Mouse (Mus musculus): Measurements from ENCODE around the gene Eif2s1. TPM values are rescaled to one million over a fixed set of nuclear protein-coding genes. Genes with fewer than 3 reads are reported as not detected.

The Eif2s1 gene
- polyA plus RNA-seq (2015; fragmentation: Nextera tagmentation; extraction: Ambion mirVana), result 167 and 176 TPM in 2 replicates

- Histone ChIP-seq H3K4me1 (replicated peaks) (peaks cover 47% of the 10 kb centered on the region), H3K9ac (peak within 1 kb of the TSS; percentile 91), H3K4me2 (peak within 1 kb of the TSS; percentile 96), H3K4me3 (peak within 1 kb of the TSS; percentile 94), H3K36me3 (peaks cover 6% of the 10 kb centered on the region; the same call in 1 of the 2 replicates), H3K27ac (replicated peaks) (peak within 1 kb of the TSS; percentile 85), H3K27me3 (no peaks in the 10 kb centered on the region), H3K9me3 (no peaks in the 10 kb centered on the region)
- peak; percentile 100 for ATAC-seq (ENCODE audit: low read depth)
- under 1% methylated on average over 55 of the region's 55 CpGs for WGBS
These were observed at the start of gene Eif2s1, which contains the start of gene Atp6v1d for GRCm38 (mm10) chr12:78861496-78862253. TSS of gene Eif2s1 (plus strand) at chr12:78861819. TSS of gene Atp6v1d (minus strand) at chr12:78861638.

DNA sequence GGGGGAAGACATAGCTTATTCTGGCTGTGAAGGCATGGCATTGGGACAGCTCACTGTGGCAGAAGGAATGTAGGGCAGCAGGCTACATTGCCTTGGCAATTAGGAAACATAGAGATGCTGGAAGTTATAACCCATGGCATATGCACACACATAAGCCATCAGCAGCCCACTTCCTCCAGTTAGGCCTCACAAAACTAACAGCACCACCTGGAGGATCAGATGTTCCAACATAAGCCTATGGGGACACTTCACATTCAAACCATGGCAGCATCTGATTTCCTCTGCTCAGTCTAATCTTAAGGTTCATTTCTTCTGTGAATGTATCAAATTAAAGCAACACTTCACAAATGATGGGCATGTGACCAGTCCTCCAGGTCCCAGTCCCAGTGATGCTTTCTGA, 47.2 kb upstream of the Eif2s1 start:
- Histone ChIP-seq H3K27me3 (no peaks in the 10 kb centered on the region), H3K4me2 (no peak overlapping the region), H3K4me1 (replicated peaks) (no peaks in the 10 kb centered on the region), H3K27ac (replicated peaks) (no peak overlapping the region), H3K36me3 (0 out of 2 replicates have a peak, but pooled peaks cover 4% of the 10 kb centered on the region), H3K4me3 (no peak overlapping the region), H3K9ac (no peak overlapping the region), H3K9me3 (no peaks in the 10 kb centered on the region)
- ATAC-seq (ENCODE audit: low read depth), result no peak

GRCm38 (mm10) chr12:78834496-78834895, 27.1 kb upstream of the Eif2s1 start:
- 92% methylated on average over 2 of the region's 2 CpGs for WGBS

DNA sequence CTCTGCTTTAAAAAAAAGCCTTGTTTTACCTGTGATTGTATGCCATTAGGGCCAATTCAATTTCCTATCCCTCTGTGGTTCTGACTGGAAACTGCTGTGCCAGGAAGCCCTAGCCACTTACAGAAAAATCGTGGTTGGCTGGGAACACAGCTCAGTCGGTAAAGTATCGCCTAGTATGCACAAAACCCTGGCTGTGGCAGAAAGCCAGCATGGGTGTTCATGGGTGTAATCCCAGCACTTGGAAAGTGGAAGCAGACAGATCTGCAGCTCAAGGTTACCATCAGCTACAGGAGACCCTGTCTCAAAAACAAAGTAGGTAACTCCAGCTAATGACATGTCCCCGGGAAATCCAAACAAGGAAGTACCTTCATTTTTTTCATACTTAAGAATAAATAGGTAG, 21.7 kb upstream of the Eif2s1 start:
- Histone ChIP-seq H3K4me2 (no peak overlapping the region), H3K4me3 (no peak overlapping the region), H3K27ac (replicated peaks) (no peak overlapping the region), H3K36me3 (peaks cover 81% of the 10 kb centered on the region), H3K9me3 (no peaks in the 10 kb centered on the region), H3K4me1 (replicated peaks) (no peaks in the 10 kb centered on the region), H3K9ac (no peak overlapping the region), H3K27me3 (no peaks in the 10 kb centered on the region)
- 86% methylated on average over 4 of the region's 4 CpGs for WGBS
- no peak for ATAC-seq (ENCODE audit: low read depth)

More at GRCm38 (mm10) chr12:78834496-78834895, 27.1 kb upstream of the Eif2s1 start:
- H3K9ac ChIP-seq, result no peak overlapping the region
- H3K27me3 ChIP-seq, result no peaks in the 10 kb centered on the region
- no peak for ATAC-seq (ENCODE audit: low read depth)
- H3K36me3 ChIP-seq, result peaks cover 48% of the 10 kb centered on the region
- H3K4me2 ChIP-seq, result no peak overlapping the region
- no peak overlapping the region for H3K27ac ChIP-seq (replicated peaks)
- no peaks in the 10 kb centered on the region for H3K9me3 ChIP-seq
- no peaks in the 10 kb centered on the region for H3K4me1 ChIP-seq (replicated peaks)
- H3K4me3 ChIP-seq, result no peak overlapping the region

GRCm38 (mm10) chr12:78842429-78842828, 19.2 kb upstream of the Eif2s1 start:
- H3K36me3 ChIP-seq, result peaks cover 80% of the 10 kb centered on the region

DNA sequence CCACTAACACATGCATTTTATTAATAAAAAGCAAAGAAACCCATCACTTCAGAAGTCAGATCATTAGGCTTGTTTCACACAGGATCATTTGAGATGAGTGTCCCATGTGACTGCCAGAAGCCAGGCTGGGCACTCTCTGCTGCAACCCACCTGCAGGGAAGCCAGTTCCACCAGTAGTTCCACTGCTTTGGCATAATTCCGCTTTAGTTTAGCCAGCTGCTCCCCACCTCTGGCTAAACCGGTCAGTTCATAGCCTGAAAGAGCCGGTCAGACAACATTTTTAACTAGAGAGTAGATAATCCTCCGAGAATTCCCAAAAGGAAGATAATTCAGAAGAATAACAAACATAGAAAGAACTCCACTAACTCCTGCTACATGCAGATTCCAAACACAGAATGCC, 13.4 kb upstream of the Eif2s1 start:
- no peak for ATAC-seq (ENCODE audit: low read depth)
- peaks cover 76% of the 10 kb centered on the region for H3K36me3 ChIP-seq
- 94% methylated on average over 4 of the region's 4 CpGs for WGBS
- H3K9me3 ChIP-seq, result no peaks in the 10 kb centered on the region
- no peaks in the 10 kb centered on the region for H3K4me1 ChIP-seq (replicated peaks)
- no peak overlapping the region for H3K4me3 ChIP-seq
- H3K9ac ChIP-seq, result no peak overlapping the region
- H3K27ac ChIP-seq (replicated peaks), result no peak overlapping the region
- H3K27me3 ChIP-seq, result no peaks in the 10 kb centered on the region
- H3K4me2 ChIP-seq, result no peak overlapping the region

More at GRCm38 (mm10) chr12:78842429-78842828, 19.2 kb upstream of the Eif2s1 start:
- no peak overlapping the region for H3K9ac ChIP-seq
- ATAC-seq (ENCODE audit: low read depth), result no peak
- 84% methylated on average over 1 of the region's 1 CpGs for WGBS
- no peaks in the 10 kb centered on the region for H3K4me1 ChIP-seq (replicated peaks)
- H3K4me3 ChIP-seq, result no peak overlapping the region
- no peaks in the 10 kb centered on the region for H3K27me3 ChIP-seq
- no peak overlapping the region for H3K27ac ChIP-seq (replicated peaks)
- no peaks in the 10 kb centered on the region for H3K9me3 ChIP-seq
- no peak overlapping the region for H3K4me2 ChIP-seq

DNA sequence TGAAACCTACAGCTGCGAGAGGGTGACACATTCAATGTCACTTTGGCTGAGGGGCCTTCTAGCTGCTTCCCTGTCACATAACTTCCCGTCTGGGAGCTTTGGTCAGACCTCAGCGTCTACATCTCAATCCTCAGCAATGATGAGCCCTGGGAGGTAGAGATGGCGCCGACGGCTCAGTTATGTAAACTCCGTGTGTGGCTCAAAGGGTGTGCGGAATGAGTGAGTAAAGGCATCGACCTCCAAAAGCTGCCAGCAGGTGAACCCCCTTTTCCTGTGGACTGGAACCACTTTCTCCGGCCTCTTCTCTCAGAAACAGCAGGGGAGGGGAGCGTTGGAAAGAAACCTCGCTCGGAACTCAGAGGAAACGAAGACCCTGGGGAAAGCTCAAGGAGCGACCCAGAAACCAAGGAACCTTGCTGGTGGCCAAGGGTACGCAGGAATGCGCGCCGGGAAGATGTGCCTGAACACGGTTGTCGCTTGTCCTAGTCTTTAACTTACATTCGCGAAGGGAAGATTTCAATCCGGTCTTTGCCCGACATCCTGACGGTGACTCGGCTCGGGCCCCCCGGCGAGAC, 611 bp upstream of the Eif2s1 start:
- Histone ChIP-seq H3K4me1 (replicated peaks) (peaks cover 47% of the 10 kb centered on the region), H3K9me3 (no peaks in the 10 kb centered on the region), H3K4me3 (peak overlapping the region; percentile 94), H3K36me3 (peaks cover 12% of the 10 kb centered on the region), H3K27ac (replicated peaks) (peak overlapping the region; percentile 75), H3K27me3 (no peaks in the 10 kb centered on the region), H3K9ac (peak overlapping the region; percentile 90), H3K4me2 (peak overlapping the region; percentile 96)
- peak; percentile 52; the same call in 1 of the 2 replicates for ATAC-seq (ENCODE audit: low read depth)
- WGBS, result 1% methylated on average over 30 of the region's 30 CpGs

DNA sequence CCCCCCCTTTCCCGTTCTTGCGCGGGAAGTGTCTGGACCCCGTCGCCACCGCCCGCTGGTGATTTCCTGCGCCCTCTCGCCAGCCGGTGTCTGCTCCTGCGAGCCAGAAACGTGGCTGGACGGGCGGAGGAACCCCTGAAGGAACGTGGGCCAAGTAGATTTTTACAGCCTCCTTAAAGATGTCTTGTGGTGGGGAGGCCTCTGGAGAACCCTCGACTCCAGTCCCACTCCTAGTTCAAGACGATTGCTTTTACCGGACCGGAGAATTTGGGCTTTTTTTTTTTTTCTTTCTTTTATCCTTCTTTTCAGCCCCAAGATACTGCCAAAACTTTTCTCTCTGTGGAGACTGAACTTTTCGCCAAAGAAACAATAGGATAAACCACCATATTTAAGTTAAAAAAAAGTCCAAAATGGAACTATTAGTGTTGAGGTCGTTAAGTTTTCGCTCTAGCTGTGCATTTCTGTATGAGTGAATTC, 673 bp downstream of the Eif2s1 start:
- Histone ChIP-seq H3K9ac (peak overlapping the region; percentile 91), H3K9me3 (no peaks in the 10 kb centered on the region), H3K4me2 (peak overlapping the region; percentile 80), H3K4me1 (replicated peaks) (peaks cover 47% of the 10 kb centered on the region), H3K27me3 (no peaks in the 10 kb centered on the region), H3K36me3 (0 out of 2 replicates have a peak, but pooled peaks cover 7% of the 10 kb centered on the region), H3K27ac (replicated peaks) (peak overlapping the region; percentile 85), H3K4me3 (peak overlapping the region; percentile 94)
- 0% methylated on average over 22 of the region's 22 CpGs for WGBS
- ATAC-seq (ENCODE audit: low read depth), result no peak

DNA sequence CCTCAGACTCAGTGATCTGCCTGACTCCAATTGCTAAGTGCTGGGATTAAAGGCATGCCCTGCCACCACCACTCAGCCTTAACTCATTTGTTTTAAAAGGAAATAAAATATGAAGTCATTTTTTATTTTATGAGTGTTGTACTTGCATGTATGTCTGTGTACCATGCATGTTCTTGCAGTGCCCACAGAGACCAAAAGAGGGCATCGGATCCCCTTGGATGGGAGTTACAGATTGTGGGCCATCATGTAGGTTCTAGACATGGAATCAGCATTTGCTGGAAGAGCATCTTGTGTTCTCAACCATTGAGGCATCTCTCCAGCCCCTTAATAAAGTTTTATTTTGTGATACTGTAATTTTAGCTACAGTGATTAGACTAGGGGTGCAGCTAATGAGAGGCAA, 3.8 kb downstream of the Eif2s1 start:
- H3K4me1 ChIP-seq (replicated peaks), result peaks cover 17% of the 10 kb centered on the region
- no peak overlapping the region for H3K4me3 ChIP-seq
- H3K27ac ChIP-seq (replicated peaks), result no peak overlapping the region
- no peak overlapping the region for H3K4me2 ChIP-seq
- H3K27me3 ChIP-seq, result no peaks in the 10 kb centered on the region
- H3K9ac ChIP-seq, result no peak overlapping the region
- no peak for ATAC-seq (ENCODE audit: low read depth)
- peaks cover 22% of the 10 kb centered on the region for H3K36me3 ChIP-seq
- 98% methylated on average over 1 of the region's 1 CpGs for WGBS
- no peaks in the 10 kb centered on the region for H3K9me3 ChIP-seq

DNA sequence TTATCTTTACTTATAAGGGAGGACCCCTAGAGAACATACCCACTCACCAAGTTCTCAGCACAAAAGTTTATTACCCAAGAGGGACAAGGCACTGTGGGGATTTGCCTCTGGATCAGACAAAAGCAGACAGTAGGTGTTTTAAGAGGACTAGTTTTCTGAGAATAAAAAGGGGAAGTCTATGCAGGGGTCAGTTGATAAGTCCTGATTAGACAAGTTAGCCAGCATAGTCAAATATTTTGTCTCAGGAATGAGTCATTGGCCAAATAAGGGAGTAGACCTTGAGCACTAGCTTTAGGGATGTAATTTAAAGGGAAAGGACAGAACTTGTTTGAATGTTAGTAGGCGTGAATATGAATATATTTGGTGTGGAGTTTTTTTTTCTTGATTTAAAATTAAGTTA, 6.5 kb downstream of the Eif2s1 start:
- no peak overlapping the region for H3K4me3 ChIP-seq
- H3K9me3 ChIP-seq, result no peaks in the 10 kb centered on the region
- H3K36me3 ChIP-seq, result peaks cover 34% of the 10 kb centered on the region
- H3K4me2 ChIP-seq, result no peak overlapping the region
- ATAC-seq (ENCODE audit: low read depth), result no peak
- no peak overlapping the region for H3K9ac ChIP-seq
- WGBS, result 96% methylated on average over 1 of the region's 1 CpGs
- no peaks in the 10 kb centered on the region for H3K27me3 ChIP-seq
- peaks cover 5% of the 10 kb centered on the region for H3K4me1 ChIP-seq (replicated peaks)
- H3K27ac ChIP-seq (replicated peaks), result no peak overlapping the region

- Histone ChIP-seq H3K4me2 (no peak overlapping the region), H3K9ac (no peak overlapping the region), H3K36me3 (peaks cover 53% of the 10 kb centered on the region), H3K9me3 (no peaks in the 10 kb centered on the region), H3K27ac (replicated peaks) (no peak overlapping the region), H3K4me3 (no peak overlapping the region), H3K4me1 (replicated peaks) (no peaks in the 10 kb centered on the region), H3K27me3 (no peaks in the 10 kb centered on the region)
- WGBS, result 96% methylated on average over 3 of the region's 3 CpGs
- no peak for ATAC-seq (ENCODE audit: low read depth)
These were observed 13.0 kb downstream of the Eif2s1 start for GRCm38 (mm10) chr12:78874581-78874980.

- no peak for ATAC-seq (ENCODE audit: low read depth)
- no peaks in the 10 kb centered on the region for H3K4me1 ChIP-seq (replicated peaks)
- H3K4me3 ChIP-seq, result no peak overlapping the region
- no peak overlapping the region for H3K27ac ChIP-seq (replicated peaks)
- no peaks in the 10 kb centered on the region for H3K27me3 ChIP-seq
- WGBS, result 68% methylated on average over 1 of the region's 1 CpGs
- H3K9ac ChIP-seq, result no peak overlapping the region
- H3K36me3 ChIP-seq, result peaks cover 26% of the 10 kb centered on the region
- no peaks in the 10 kb centered on the region for H3K9me3 ChIP-seq
- no peak overlapping the region for H3K4me2 ChIP-seq
These were observed 28.4 kb downstream of the Eif2s1 start for GRCm38 (mm10) chr12:78890062-78890461.
